Comparison of ENCODE assay signal across 7 mouse cellular contexts in the genomic region with DNA sequence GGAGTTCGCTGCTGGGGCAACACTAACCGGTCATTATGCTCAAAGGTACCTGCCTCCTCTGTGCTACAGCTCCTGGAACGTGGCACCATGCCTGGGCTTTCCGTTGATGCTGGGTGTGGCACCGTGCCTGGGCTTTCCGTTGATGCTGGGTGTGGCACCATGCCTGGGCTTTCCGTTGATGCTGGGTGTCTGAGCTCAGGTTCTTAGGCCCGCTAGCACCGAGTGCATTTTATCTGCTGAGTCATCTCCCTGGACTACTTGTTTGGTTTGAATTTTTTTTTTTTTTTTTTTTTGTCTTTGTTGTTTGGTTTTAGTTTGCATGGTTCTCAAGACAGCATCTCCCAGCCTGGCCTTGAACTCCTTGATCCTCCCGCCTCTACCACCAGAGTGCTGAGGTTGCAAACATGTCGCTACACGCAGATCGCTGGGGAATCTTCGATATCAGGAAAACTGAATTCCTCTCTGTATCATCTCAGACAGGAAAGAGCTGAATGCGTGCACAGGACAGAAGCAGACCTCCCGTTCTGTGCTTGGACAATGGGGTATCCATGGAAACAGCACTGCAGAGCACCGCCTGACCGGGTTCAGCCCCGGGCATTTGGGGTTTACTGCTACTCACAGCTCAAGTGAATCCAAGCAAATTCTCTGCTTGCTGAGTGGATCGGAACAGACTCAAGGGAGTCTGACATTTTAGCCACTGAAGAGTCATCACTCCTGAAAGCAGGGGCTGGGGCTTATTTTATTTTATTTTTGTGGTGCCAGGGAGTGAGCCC. TPM values are rescaled to one million over a fixed set of nuclear protein-coding genes. Genes with fewer than 3 reads are reported as not detected.
A peak's percentile ranks its signal among the peaks of the same experiment; 100 is the strongest.
DNase-seq lines count a peak whose midpoint lies in the region; ATAC-seq and TF ChIP-seq lines count a peak whose summit lies in the region.

No protein-coding gene starts in this region.

- 51% methylated on average over 20 of the region's 20 CpGs for WGBS in embryonic facial prominence, embryonic 14.5 days
- 54% methylated on average over 20 of the region's 20 CpGs for WGBS in liver, postnatal 0 days (ENCODE audit: insufficient replicate concordance)

- H3K36me3 ChIP-seq in MEL (ENCODE audit: control insufficient read depth in 1 of 2, insufficient read depth in 2 of 2, low read length in 2 of 2) = peaks cover 0 to 38% of the 10 kb centered on the region in 2 experiments; a peak in 2 of 4 replicates
- H3K36me3 ChIP-seq in embryonic facial prominence, embryonic 14.5 days (ENCODE audit: control insufficient read depth, insufficient read depth, low read length) = no peaks in the 10 kb centered on the region
- H3K36me3 ChIP-seq in liver, postnatal 0 days (replicated peaks; ENCODE audit: insufficient read depth, low read length) = no peaks in the 10 kb centered on the region

- TF ChIP-seq RAD21 in MEL (IDR thresholded peaks at IDR 0.05; ENCODE audit: low read depth, low read length) = no peak

- peak overlapping the region; percentile 70 for H3K9ac ChIP-seq in MEL (ENCODE audit: control insufficient read depth, low read depth, low read length, poor library complexity, severe bottlenecking)
- no peak overlapping the region; the same call in 1 of the 2 replicates for H3K9ac ChIP-seq in embryonic facial prominence, embryonic 14.5 days (ENCODE audit: low read depth, low read length)
- no peak overlapping the region for H3K9ac ChIP-seq in liver, postnatal 0 days (replicated peaks)

- TF ChIP-seq EP300 in MEL (IDR thresholded peaks at IDR 0.05; ENCODE audit: low read depth in 1 of 2, low read length in 2 of 2) = peak; percentile 87 to 98
- TF ChIP-seq EP300 in liver, postnatal 0 days (IDR thresholded peaks at IDR 0.05; ENCODE audit: low read depth) = peak; percentile 46; the same call in 1 of the 2 replicates

- peak; percentile 39 to 55; a peak in 2 of 4 replicates for TF ChIP-seq POLR2A in MEL (IDR thresholded peaks at IDR 0.05; ENCODE audit: control insufficient read depth in 1 of 2, insufficient read depth in 1 of 2, low read depth in 1 of 2, low read length in 2 of 2, poor library complexity in 1 of 2)

- peak overlapping the region; percentile 98 for H3K27ac ChIP-seq in MEL (ENCODE audit: control insufficient read depth, low read depth, low read length)
- H3K27ac ChIP-seq in embryonic facial prominence, embryonic 14.5 days (replicated peaks; ENCODE audit: low read depth, low read length) = no peak overlapping the region
- no peak overlapping the region; the same call in 1 of the 2 replicates for H3K27ac ChIP-seq in liver, postnatal 0 days (ENCODE audit: low read depth)

- H3K4me2 ChIP-seq in embryonic facial prominence, embryonic 14.5 days (ENCODE audit: low read depth, low read length) = no peak overlapping the region
- peak overlapping the region; percentile 18; the same call in 1 of the 2 replicates for H3K4me2 ChIP-seq in liver, postnatal 0 days (ENCODE audit: low read depth, low read length)

- no peaks in the 10 kb centered on the region for H3K9me3 ChIP-seq in MEL (replicated peaks; ENCODE audit: insufficient read depth, low read length)
- no peaks in the 10 kb centered on the region for H3K9me3 ChIP-seq in embryonic facial prominence, embryonic 14.5 days (ENCODE audit: control insufficient read depth, low read length)
- no peaks in the 10 kb centered on the region for H3K9me3 ChIP-seq in liver, postnatal 0 days (ENCODE audit: low read length)

- no peaks in the 10 kb centered on the region for H3K27me3 ChIP-seq in MEL (ENCODE audit: control insufficient read depth in 1 of 2, insufficient read depth in 2 of 2, low read length in 2 of 2)
- no peaks in the 10 kb centered on the region for H3K27me3 ChIP-seq in embryonic facial prominence, embryonic 14.5 days (replicated peaks; ENCODE audit: control insufficient read depth, insufficient read depth, low read length)
- H3K27me3 ChIP-seq in liver, postnatal 0 days (ENCODE audit: insufficient read depth, low read length) = no peaks in the 10 kb centered on the region

- TF ChIP-seq CTCF in MEL (IDR thresholded peaks at IDR 0.05 in 2 of 3, conservative IDR thresholded peaks at IDR 0.05 in 1 of 3; ENCODE audit: control insufficient read depth in 1 of 3, insufficient read depth in 1 of 3, low read depth in 2 of 3, low read length in 3 of 3, poor library complexity in 1 of 3, severe bottlenecking in 1 of 3) = no peak
- TF ChIP-seq CTCF in liver, postnatal 0 days (IDR thresholded peaks at IDR 0.05; ENCODE audit: low read depth) = no peak

- ATAC-seq in CD4-positive, CD25-positive, alpha-beta regulatory T cell, adult 4 months = peak; percentile 40
- peak; percentile 60; the same call in 1 of the 2 replicates for ATAC-seq in embryonic facial prominence, embryonic 14.5 days (ENCODE audit: low read depth)
- peak; percentile 74 for ATAC-seq in liver, postnatal 0 days

- H3K79me2 ChIP-seq in MEL (ENCODE audit: control insufficient read depth, insufficient read depth, low read length, poor library complexity) = peaks cover 27% of the 10 kb centered on the region

- peak; percentile 96 for DNase-seq in MEL (ENCODE audit: low read depth, low spot score)
- peak; percentile 63 for DNase-seq in embryonic facial prominence, embryonic 14.5 days (ENCODE audit: low spot score)
- DNase-seq in liver, postnatal 0 days = peak; percentile 56
- no peak for DNase-seq in right cerebral cortex, postnatal 25 days
- no peak for DNase-seq in lung, postnatal 36 days
- DNase-seq in gastrocnemius, adult 18-20 months (ENCODE audit: low spot score) = no peak

- H3K4me3 ChIP-seq in MEL (ENCODE audit: control insufficient read depth in 1 of 2, insufficient read depth in 1 of 2, low read depth in 2 of 2, low read length in 2 of 2) = peak overlapping the region; percentile 1 to 45
- H3K4me3 ChIP-seq in embryonic facial prominence, embryonic 14.5 days (ENCODE audit: low read depth, low read length) = no peak overlapping the region
- H3K4me3 ChIP-seq in liver, postnatal 0 days (ENCODE audit: low read depth, low read length) = no peak overlapping the region

- H3K4me1 ChIP-seq in MEL (ENCODE audit: control insufficient read depth in 1 of 2, insufficient read depth in 2 of 2, low read length in 2 of 2) = peaks cover 19 to 51% of the 10 kb centered on the region in 2 experiments
- peaks cover 4% of the 10 kb centered on the region; the same call in 1 of the 2 replicates for H3K4me1 ChIP-seq in embryonic facial prominence, embryonic 14.5 days (ENCODE audit: control insufficient read depth, insufficient read depth, low read length)
- peaks cover 9% of the 10 kb centered on the region for H3K4me1 ChIP-seq in liver, postnatal 0 days (ENCODE audit: insufficient read depth)

TF ChIP-seq in MEL, 35 proteins besides CTCF, POLR2A, EP300 and RAD21 (continues in another document):
- TF ChIP-seq SMC3 (IDR thresholded peaks at IDR 0.05; ENCODE audit: low read depth, low read length) (no peak), TCF12 (IDR thresholded peaks at IDR 0.05; ENCODE audit: low read depth, low read length) (peak; percentile 83), GABPA (IDR thresholded peaks at IDR 0.05; ENCODE audit: low read depth, low read length) (peak; percentile 98), MEF2A (IDR thresholded peaks at IDR 0.05; ENCODE audit: extremely low read depth, insufficient replicate concordance, low read depth, low read length, poor library complexity, severe bottlenecking) (no peak), ZKSCAN1 (IDR thresholded peaks at IDR 0.05; ENCODE audit: low read depth, low read length) (no peak), TBP (IDR thresholded peaks at IDR 0.05; ENCODE audit: low read depth, low read length) (peak; percentile 75; the same call in 1 of the 2 replicates), GATA1 (IDR thresholded peaks at IDR 0.05; ENCODE audit: low read depth, low read length) (peak; percentile 33; the same call in 1 of the 2 replicates), HCFC1 (IDR thresholded peaks at IDR 0.05; ENCODE audit: low read depth, low read length) (peak; percentile 49; the same call in 1 of the 2 replicates), KAT2A (conservative IDR thresholded peaks at IDR 0.05; ENCODE audit: low read depth, low read length) (no peak; the same call in 1 of the 2 replicates), USF2 (IDR thresholded peaks at IDR 0.05; ENCODE audit: borderline replicate concordance in 1 of 2, insufficient read depth in 1 of 2, low read depth in 1 of 2, low read length in 2 of 2) (no peak), RCOR1 (IDR thresholded peaks at IDR 0.05; ENCODE audit: low read depth, low read length) (peak; percentile 70; the same call in 1 of the 2 replicates), ELF1 (IDR thresholded peaks at IDR 0.05; ENCODE audit: low read depth, low read length) (no peak), UBTF (IDR thresholded peaks at IDR 0.05; ENCODE audit: borderline replicate concordance, insufficient read depth, low read depth, low read length) (no peak), USF1 (IDR thresholded peaks at IDR 0.05; ENCODE audit: low read depth, low read length) (no peak), MAFK (IDR thresholded peaks at IDR 0.05; ENCODE audit: borderline replicate concordance, low read depth, low read length) (peak; percentile 97), JUND (IDR thresholded peaks at IDR 0.05; ENCODE audit: low read depth, low read length) (0 out of 2 replicates have a peak, but pooled peaks have one; percentile 62), E2F4 (IDR thresholded peaks at IDR 0.05; ENCODE audit: borderline replicate concordance, low read depth, low read length) (no peak), CHD1 (IDR thresholded peaks at IDR 0.05; ENCODE audit: low read depth, low read length) (no peak)

RNA-seq across cellular contexts. Expression of a gene that starts 36.4 kb away (rescaled TPM):
- polyA plus RNA-seq in CD4-positive, CD25-positive, alpha-beta regulatory T cell, adult 4 months (2017; shearing (Covaris generic)) = 1 to 10 TPM; 1.8 to 3.7 TPM
- 13.1 and 15.1 TPM in 2 replicates for total RNA-seq in MEL (2012; rRNA removed)
- polyA plus RNA-seq in MEL (2012; ENCODE audit: insufficient read depth in 1 of 2, insufficient read length in 2 of 2, low read depth in 1 of 2, low replicate concordance in 2 of 2, missing spikeins in 1 of 2) = 10 to 100 TPM in 1 of 2 experiments, not detected in 1; 24.5 TPM
- polyA plus RNA-seq in embryonic facial prominence, embryonic 14.5 days (2014; fragmentation: Nextera tagmentation; extraction: Ambion mirVana) = 1.6 and 2.0 TPM in 2 replicates
- polyA plus RNA-seq in liver, postnatal 0 days (2015; fragmentation: Nextera tagmentation; extraction: Ambion mirVana) = 0.75 TPM in 2 replicates
- total RNA-seq in gastrocnemius, adult 18-20 months (2021) = 1 to 10 TPM; 2.1 to 2.6 TPM

RNA-seq across cellular contexts. Expression of a gene that starts 46.1 kb away (rescaled TPM):
- polyA plus RNA-seq in CD4-positive, CD25-positive, alpha-beta regulatory T cell, adult 4 months (2017; shearing (Covaris generic)) = 100 to 1,000 TPM in 1 of 2 experiments, 10 to 100 TPM in 1; 89.8 to 124 TPM
- 1.2 and 1.3 TPM in 2 replicates for total RNA-seq in MEL (2012; rRNA removed)
- 10 to 100 TPM in 1 of 2 experiments, not detected in 1; 10.4 TPM for polyA plus RNA-seq in MEL (2012; ENCODE audit: insufficient read depth in 1 of 2, insufficient read length in 2 of 2, low read depth in 1 of 2, low replicate concordance in 2 of 2, missing spikeins in 1 of 2)
- polyA plus RNA-seq in embryonic facial prominence, embryonic 14.5 days (2014; fragmentation: Nextera tagmentation; extraction: Ambion mirVana) = 6.1 and 7.0 TPM in 2 replicates
- polyA plus RNA-seq in liver, postnatal 0 days (2015; fragmentation: Nextera tagmentation; extraction: Ambion mirVana) = 9.9 and 10.0 TPM in 2 replicates
- under 1 TPM in 1 of 2 experiments, not detected in 1; 0.26 TPM for total RNA-seq in gastrocnemius, adult 18-20 months (2021)

Comparison
In these comparisons a context has a peak if more than half of its experiments do, and no peak if none do; other contexts are left out.
1. DNase-seq: peak in MEL (single experiment), embryonic facial prominence, embryonic 14.5 days (single experiment) and liver, postnatal 0 days (single experiment); none in right cerebral cortex, postnatal 25 days (single experiment), lung, postnatal 36 days (single experiment) and gastrocnemius, adult 18-20 months (single experiment).
2. H3K4me3 ChIP-seq: peak in MEL (2 of 2); none in embryonic facial prominence, embryonic 14.5 days (single experiment) and liver, postnatal 0 days (single experiment).
3. Peak in every context shown above with its lines, with median percentiles within 50 percentile points of each other: ATAC-seq.